Mouse (Mus musculus) midbrain, embryonic 12.5 days (tissue): Measurements from ENCODE around the gene Togaram1. TPM values are rescaled to one million over a fixed set of nuclear protein-coding genes. Genes with fewer than 3 reads are reported as not detected.

Source experiments
- ATAC-seq: fragments of 200-750 bp; cut with Nextera tagmentation; 2 replicates; pipeline ENCODE4 v1.8.0; 2017; ENCODE audit warnings: low read depth, moderate TSS enrichment, moderate library complexity; ENCODE audit not compliant: low FRiP score
- H3K27ac ChIP-seq: fragments of 300-500 bp; sonication (generic); replicated peaks from 2 replicates; pipeline ENCODE4 v1.5.1; 2016; ENCODE audit warnings: mild to moderate bottlenecking
- H3K27me3 ChIP-seq: fragments of 300-500 bp; sonication (generic); 2 replicates; pipeline ENCODE4 v1.6.1; 2016; ENCODE audit warnings: mild to moderate bottlenecking
- H3K36me3 ChIP-seq: fragments of 300-500 bp; sonication (generic); 2 replicates; pipeline ENCODE4 v1.6.1; 2016
- H3K4me1 ChIP-seq: fragments of 300-500 bp; sonication (generic); 2 replicates; pipeline ENCODE4 v1.6.1; 2016
- H3K4me2 ChIP-seq: fragments of 300-500 bp; sonication (generic); replicated peaks from 2 replicates; pipeline ENCODE4 v1.6.1; 2016; ENCODE audit warnings: mild to moderate bottlenecking, moderate library complexity
- H3K4me3 ChIP-seq: fragments of 300-500 bp; sonication (generic); 2 replicates; pipeline ENCODE4 v1.5.1; 2016; ENCODE audit warnings: mild to moderate bottlenecking
- H3K9ac ChIP-seq: fragments of 300-500 bp; sonication (generic); replicated peaks from 2 replicates; pipeline ENCODE4 v1.6.1; 2016; ENCODE audit warnings: mild to moderate bottlenecking, moderate library complexity
- H3K9me3 ChIP-seq: fragments of 300-500 bp; sonication (generic); 2 replicates; pipeline ENCODE4 v1.6.1; 2016; ENCODE audit warnings: mild to moderate bottlenecking
- WGBS: fragments of 180-500 bp; shearing (Covaris S2); methylation state at CpG from one replicate; pipeline ENCODE4 v1.1.7; 2016; 5-methylcytosine and 5-hydroxymethylcytosine counted together
- polyA plus RNA-seq: library from polyadenylated mRNA; unstranded; fragments of >200 nt; fragmentation: Nextera tagmentation; extraction: Ambion mirVana; gene quantifications from 2 replicates; pipeline ENCODE4 v1.2.1, GENCODE M21; 2016

Togaram1 gene
- polyA plus RNA-seq, 1 experiment from 2014 or later: 33.4 TPM

GRCm38 (mm10) chr12:65065241-65065640 lies 99.6 kb downstream of the Togaram1 start:
- no peak overlapping the region for H3K27ac ChIP-seq
- ATAC-seq: no peak
- WGBS: 76% methylated on average over 2 of the region's 2 CpGs
- no peaks in the 10 kb centered on the region for H3K27me3 ChIP-seq
- no peaks in the 10 kb centered on the region for H3K9me3 ChIP-seq
- H3K4me3 ChIP-seq: no peak overlapping the region
- no peaks in the 10 kb centered on the region for H3K4me1 ChIP-seq
- H3K4me2 ChIP-seq: no peak overlapping the region
- H3K9ac ChIP-seq: no peak overlapping the region
- peaks cover 65% of the 10 kb centered on the region for H3K36me3 ChIP-seq

- 80% methylated on average over 3 of the region's 3 CpGs for WGBS
- no peak overlapping the region for H3K9ac ChIP-seq
- H3K9me3 ChIP-seq: no peaks in the 10 kb centered on the region
- H3K36me3 ChIP-seq: peaks cover 61% of the 10 kb centered on the region
- H3K4me3 ChIP-seq: no peak overlapping the region
- no peak for ATAC-seq
- H3K4me1 ChIP-seq: no peaks in the 10 kb centered on the region
- H3K4me2 ChIP-seq: no peak overlapping the region
- no peak overlapping the region for H3K27ac ChIP-seq
- no peaks in the 10 kb centered on the region for H3K27me3 ChIP-seq
Observed at GRCm38 (mm10) chr12:65066234-65066633, 100.6 kb downstream of the Togaram1 start.

GRCm38 (mm10) chr12:65068409-65068808 lies 102.8 kb downstream of the Togaram1 start:
- Histone ChIP-seq H3K9me3 (no peaks in the 10 kb centered on the region), H3K9ac (no peak overlapping the region), H3K4me2 (no peak overlapping the region), H3K4me1 (peaks cover 6% of the 10 kb centered on the region; the same call in 1 of the 2 replicates), H3K36me3 (peaks cover 47% of the 10 kb centered on the region), H3K27me3 (no peaks in the 10 kb centered on the region), H3K27ac (no peak overlapping the region), H3K4me3 (no peak overlapping the region)
- ATAC-seq: no peak
- 93% methylated on average over 4 of the region's 4 CpGs for WGBS

Other genes with a start within 250 kb of the Togaram1 start
- 2.9 and 3.7 TPM in 2 replicates for gene Gm527, start 47.9 kb upstream of the Togaram1 start, polyA plus RNA-seq
- 19.5 and 20.4 TPM in 2 replicates for gene Klhl28, start 270 bp upstream of the Togaram1 start, polyA plus RNA-seq
- 66.9 and 68.1 TPM in 2 replicates for gene Prpf39, start 70.5 kb downstream of the Togaram1 start, polyA plus RNA-seq
- 619 and 629 TPM in 2 replicates for gene Fkbp3, start 108.2 kb downstream of the Togaram1 start, polyA plus RNA-seq
- 14.3 and 15.9 TPM in 2 replicates for gene Fancm, start 109.8 kb downstream of the Togaram1 start, polyA plus RNA-seq
- gene Mis18bp1, start 206.8 kb downstream of the Togaram1 start, polyA plus RNA-seq: 63.4 and 70.5 TPM in 2 replicates